Mouse (Mus musculus) G1E (cell line): ENCODE measurements around the gene Tcap.

ENCODE experiments used
- CTCF ChIP-seq: IDR thresholded peaks from 2 replicates; pipeline ENCODE4 v1.5.1; 2012; ENCODE audit warnings: low read depth, low read length, inconsistent platforms, mixed read lengths
- GATA1 ChIP-seq: IDR thresholded peaks from 2 replicates; pipeline ENCODE4 v1.6.1; 2012; ENCODE audit warnings: borderline replicate concordance, low read length, inconsistent platforms, mixed read lengths

DNA sequence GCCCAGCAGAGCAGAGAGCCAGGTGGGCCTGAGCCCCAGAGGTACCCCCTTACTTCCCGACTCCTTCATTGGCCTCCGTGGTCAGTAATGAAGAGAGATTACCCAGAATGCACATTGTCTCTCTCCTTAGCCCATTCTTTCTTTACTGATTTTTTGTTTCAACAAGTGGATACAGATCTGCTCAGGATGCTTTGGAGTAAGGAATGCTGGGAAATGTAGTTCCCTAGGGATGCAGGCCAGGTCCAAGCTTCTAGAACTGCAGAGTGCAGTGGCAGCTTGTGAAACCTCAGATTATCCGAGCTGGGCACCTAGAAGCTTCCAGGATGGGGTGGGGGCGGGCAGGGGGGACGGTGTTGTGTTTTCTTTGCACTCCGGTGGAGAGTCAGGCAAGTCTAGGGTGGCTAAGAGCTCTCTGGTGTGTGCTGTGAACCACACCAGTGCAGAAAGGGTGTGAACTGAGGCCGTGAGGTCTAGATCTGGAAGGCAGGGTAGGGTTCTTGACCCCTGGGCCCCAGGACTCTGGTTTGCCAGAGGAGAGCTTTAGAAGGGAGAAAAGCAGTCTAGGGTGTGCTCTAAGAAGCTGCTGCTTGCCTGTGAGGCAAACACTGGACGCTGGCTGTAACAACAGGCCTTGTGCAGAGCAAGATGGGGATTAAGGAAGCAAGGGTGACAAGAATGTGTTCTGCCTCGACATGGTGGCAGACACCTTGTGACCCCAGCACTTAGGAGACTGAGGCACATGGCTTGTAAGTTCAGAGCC lies 48.3 kb downstream of the Tcap start:
- TF ChIP-seq CTCF (no peak), GATA1 (no peak)
